In genomic region chr19:25207731-25208361, GRCm38 (mm10) we compare ENCODE assay signal across 9 mouse cellular contexts. TPM values are rescaled to one million over a fixed set of nuclear protein-coding genes. Genes with fewer than 3 reads are reported as not detected.
DNase-seq lines count a peak whose midpoint lies in the region; ATAC-seq and TF ChIP-seq lines count a peak whose summit lies in the region.
"Had no signal": no experiment of that assay in that cellular context is flagged by ENCODE, and none has a peak within 500 bp of the region (broad histone marks: within the 10 kb centered on the region; RNA-seq: fewer than 3 reads in every experiment).

No protein-coding gene starts in this region.

- no peak for TF ChIP-seq POLR2A in brain, embryonic 14.5 days (IDR thresholded peaks at IDR 0.05; ENCODE audit: borderline replicate concordance, extremely low read depth, insufficient read depth, insufficient read length, poor library complexity, severe bottlenecking)

- H3K27me3 ChIP-seq in heart, embryonic 11.5 days (ENCODE audit: control insufficient read depth, insufficient read depth, low read length), result no peaks in the 10 kb centered on the region

- no peak for TF ChIP-seq CTCF in brain, embryonic 14.5 days (IDR thresholded peaks at IDR 0.05; ENCODE audit: borderline replicate concordance, extremely low read depth, insufficient read depth, insufficient read length)

- 23% methylated on average over 23 of the region's 23 CpGs for WGBS in heart, embryonic 11.5 days (ENCODE audit: insufficient replicate concordance)

- no peak for ATAC-seq in heart, embryonic 11.5 days (replicated peaks; ENCODE audit: insufficient number of reproducible peaks, low FRiP score, low TSS enrichment)

- H3K27ac ChIP-seq in heart, embryonic 11.5 days (ENCODE audit: low read depth, low read length), result no peak overlapping the region

- H3K4me2 ChIP-seq in heart, embryonic 11.5 days, result peak overlapping the region; percentile 45

- H3K4me1 ChIP-seq in heart, embryonic 11.5 days (ENCODE audit: control insufficient read depth, insufficient read depth, low read length), result peaks cover 14% of the 10 kb centered on the region

- H3K4me3 ChIP-seq in heart, embryonic 11.5 days (ENCODE audit: low read depth, low read length), result no peak overlapping the region
- H3K4me3 ChIP-seq: myocyte had no signal

- peak; percentile 55 for DNase-seq in adrenal gland, postnatal 10 days
- DNase-seq in adrenal gland, postnatal 4 days (ENCODE audit: low spot score in 2 of 2), result no peak
- DNase-seq in brain, embryonic 14.5 days (ENCODE audit: low read depth), result peak; percentile 76
- DNase-seq in kidney, postnatal 10 days, result peak; percentile 47
- DNase-seq in retina, embryonic 14.5 days (ENCODE audit: low spot score), result peak; percentile 45
- no peak for DNase-seq in spleen, postnatal 14 days (ENCODE audit: low spot score in 2 of 2)
- DNase-seq in urinary bladder, postnatal 10 days (ENCODE audit: low spot score), result no peak

- H3K36me3 ChIP-seq in heart, embryonic 11.5 days (ENCODE audit: control insufficient read depth, insufficient read depth, low read length), result no peaks in the 10 kb centered on the region

- peak overlapping the region; percentile 52; the same call in 1 of the 2 replicates for H3K9ac ChIP-seq in heart, embryonic 11.5 days (ENCODE audit: low read depth, low read length)

- no peaks in the 10 kb centered on the region for H3K9me3 ChIP-seq in heart, embryonic 11.5 days (replicated peaks; ENCODE audit: control insufficient read depth, low read length)

RNA-seq across cellular contexts. Expression of gene Kank1, which starts 28.9 kb away (rescaled TPM):
- 10 to 100 TPM; 25.5 to 34.1 TPM for total RNA-seq in adrenal gland, postnatal 10 days (2021)
- total RNA-seq in adrenal gland, postnatal 4 days (2021), result 10 to 100 TPM; 33.2 to 34.3 TPM
- polyA plus RNA-seq in brain, embryonic 14.5 days (2012; rRNA removed), result 3.8 and 8.7 TPM in 2 replicates
- polyA plus RNA-seq in heart, embryonic 11.5 days (2014; fragmentation: Nextera tagmentation; extraction: Ambion mirVana), result 56.6 and 56.8 TPM in 2 replicates

Comparison
In these comparisons a context has a peak if more than half of its experiments do, and no peak if none do; other contexts are left out.
1. DNase-seq: peak in adrenal gland, postnatal 10 days (single experiment), brain, embryonic 14.5 days (single experiment), kidney, postnatal 10 days (single experiment) and retina, embryonic 14.5 days (single experiment); none in adrenal gland, postnatal 4 days (0 of 2), spleen, postnatal 14 days (0 of 2) and urinary bladder, postnatal 10 days (single experiment).